Mouse (Mus musculus): ENCODE results near the gene Il1f8. TPM values are rescaled to one million over a fixed set of nuclear protein-coding genes. Genes with fewer than 3 reads are reported as not detected.
A peak's percentile ranks its signal among the peaks of the same experiment; 100 is the strongest.
"Not testable (repeated sequence)": the region's sequence is repeated elsewhere in the genome, so short reads cannot be mapped to it uniquely, and the experiment has no call there.

Il1f8 gene
- polyA plus RNA-seq (2014; fragmentation: Nextera tagmentation; extraction: Ambion mirVana), result not detected in 2 replicates

GRCm38 (mm10) chr2:24152861-24153260 lies at the start of gene Il1f8:
Gene Il1f8, plus strand, starts transcription at chr2:24153161.
- Histone ChIP-seq H3K4me1 (ENCODE audit: insufficient read depth) (no peaks in the 10 kb centered on the region), H3K36me3 (ENCODE audit: insufficient read depth) (no peaks in the 10 kb centered on the region), H3K9ac (no peak within 1 kb of the TSS), H3K27me3 (ENCODE audit: insufficient read depth, low read length) (no peaks in the 10 kb centered on the region), H3K27ac (ENCODE audit: low read depth) (no peak within 1 kb of the TSS), H3K4me2 (no peak within 1 kb of the TSS), H3K4me3 (ENCODE audit: low read depth, low read length) (no peak within 1 kb of the TSS), H3K9me3 (ENCODE audit: low read depth, low read length) (no peaks in the 10 kb centered on the region)
- DNase-seq, result no peak
- 77% methylated on average over 2 of the region's 2 CpGs for WGBS
- no peak for TF ChIP-seq CTCF (IDR thresholded peaks at IDR 0.05; ENCODE audit: low read depth)
- no peak for ATAC-seq (ENCODE audit: insufficient read depth)

GRCm38 (mm10) chr2:24103619-24104289 lies 49.2 kb upstream of the Il1f8 start:
- no peaks in the 10 kb centered on the region for H3K9me3 ChIP-seq (ENCODE audit: low read depth, low read length)
- H3K27ac ChIP-seq (ENCODE audit: low read depth), result no peak overlapping the region
- DNase-seq (no peak), ATAC-seq (ENCODE audit: insufficient read depth) (no peak)
- H3K9ac ChIP-seq, result no peak overlapping the region
- TF ChIP-seq CTCF (IDR thresholded peaks at IDR 0.05; ENCODE audit: low read depth), result no peak
- H3K4me3 ChIP-seq (ENCODE audit: low read depth, low read length), result no peak overlapping the region
- no peaks in the 10 kb centered on the region for H3K4me1 ChIP-seq (ENCODE audit: insufficient read depth)
- WGBS, result 76% methylated on average over 4 of the region's 4 CpGs
- no peaks in the 10 kb centered on the region for H3K27me3 ChIP-seq (ENCODE audit: insufficient read depth, low read length)
- H3K36me3 ChIP-seq (ENCODE audit: insufficient read depth), result no peaks in the 10 kb centered on the region
- no peak overlapping the region for H3K4me2 ChIP-seq

- DNase-seq, result no peak
- ATAC-seq (ENCODE audit: insufficient read depth), result no peak
- no peaks in the 10 kb centered on the region for H3K9me3 ChIP-seq (ENCODE audit: low read depth, low read length)
- no peak for TF ChIP-seq CTCF (IDR thresholded peaks at IDR 0.05; ENCODE audit: low read depth)
- H3K36me3 ChIP-seq (ENCODE audit: insufficient read depth), result no peaks in the 10 kb centered on the region
- no peaks in the 10 kb centered on the region for H3K4me1 ChIP-seq (ENCODE audit: insufficient read depth)
- no peak overlapping the region for H3K4me3 ChIP-seq (ENCODE audit: low read depth, low read length)
- H3K27me3 ChIP-seq (ENCODE audit: insufficient read depth, low read length), result no peaks in the 10 kb centered on the region
- no peak overlapping the region for H3K9ac ChIP-seq
- no peak overlapping the region for H3K4me2 ChIP-seq
- H3K27ac ChIP-seq (ENCODE audit: low read depth), result no peak overlapping the region
These were observed 43.9 kb upstream of the Il1f8 start for GRCm38 (mm10) chr2:24109085-24109484.

GRCm38 (mm10) chr2:24134373-24134772 lies 18.6 kb upstream of the Il1f8 start:
- no peaks in the 10 kb centered on the region for H3K36me3 ChIP-seq (ENCODE audit: insufficient read depth)
- H3K4me2 ChIP-seq, result no peak overlapping the region
- H3K9me3 ChIP-seq (ENCODE audit: low read depth, low read length), result no peaks in the 10 kb centered on the region
- 93% methylated on average over 1 of the region's 1 CpGs for WGBS
- H3K4me1 ChIP-seq (ENCODE audit: insufficient read depth), result no peaks in the 10 kb centered on the region
- H3K4me3 ChIP-seq (ENCODE audit: low read depth, low read length), result no peak overlapping the region
- no peak overlapping the region for H3K27ac ChIP-seq (ENCODE audit: low read depth)
- no peak for ATAC-seq (ENCODE audit: insufficient read depth)
- no peaks in the 10 kb centered on the region for H3K27me3 ChIP-seq (ENCODE audit: insufficient read depth, low read length)
- no peak for TF ChIP-seq CTCF (IDR thresholded peaks at IDR 0.05; ENCODE audit: low read depth)
- no peak for DNase-seq
- no peak overlapping the region for H3K9ac ChIP-seq

GRCm38 (mm10) chr2:24181683-24182331 lies 28.8 kb downstream of the Il1f8 start:
- peak; percentile 59 for DNase-seq
- WGBS, result 15% methylated on average over 14 of the region's 14 CpGs
- not testable (repeated sequence) for H3K36me3 ChIP-seq (ENCODE audit: insufficient read depth); H3K9me3 ChIP-seq (ENCODE audit: low read depth, low read length); H3K9ac ChIP-seq; H3K27me3 ChIP-seq (ENCODE audit: insufficient read depth, low read length); H3K4me3 ChIP-seq (ENCODE audit: low read depth, low read length); H3K4me1 ChIP-seq (ENCODE audit: insufficient read depth); H3K27ac ChIP-seq (ENCODE audit: low read depth); ATAC-seq (ENCODE audit: insufficient read depth)
- TF ChIP-seq CTCF (IDR thresholded peaks at IDR 0.05; ENCODE audit: low read depth), result peak; percentile 53
- H3K4me2 ChIP-seq, result peak overlapping the region; percentile 23; the same call in 1 of the 2 replicates

DNA sequence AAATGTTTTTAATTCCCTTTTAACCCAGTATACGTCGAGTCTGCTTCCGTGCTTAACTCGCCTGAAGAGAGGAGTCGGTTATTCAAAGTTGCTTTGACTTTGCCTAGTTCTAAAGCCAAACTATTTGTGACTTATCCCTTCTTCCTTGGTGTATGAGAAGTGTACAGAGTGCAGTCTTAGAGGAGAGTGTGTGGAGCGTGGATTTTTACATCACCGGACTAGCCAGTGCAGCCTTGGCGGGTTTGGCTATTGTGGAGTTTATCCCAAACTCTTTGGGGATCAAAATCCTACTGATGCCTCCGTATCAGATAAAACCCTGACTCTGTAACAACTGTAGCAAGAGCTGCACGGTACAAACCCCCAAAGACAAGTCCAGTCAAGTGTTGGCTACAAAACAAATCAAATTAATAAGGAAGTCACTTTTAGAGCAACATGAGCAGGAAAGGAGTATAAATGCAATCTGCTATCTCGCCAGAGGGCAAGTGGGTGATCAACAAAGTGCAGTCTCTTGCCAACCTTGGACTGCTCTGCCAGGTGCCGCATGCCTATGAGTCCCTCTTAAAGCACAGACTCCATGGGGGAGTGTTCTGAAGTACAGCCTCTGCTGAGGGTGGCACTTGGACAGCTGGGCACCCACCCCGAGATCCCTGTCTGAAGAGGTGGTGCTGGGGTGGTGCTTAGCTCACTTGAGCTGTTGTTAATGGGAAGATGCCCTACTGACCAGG lies 29.6 kb downstream of the Il1f8 start:
- H3K9me3 ChIP-seq (ENCODE audit: low read depth, low read length); DNase-seq; H3K27ac ChIP-seq (ENCODE audit: low read depth); ATAC-seq (ENCODE audit: insufficient read depth); H3K4me3 ChIP-seq (ENCODE audit: low read depth, low read length); H3K36me3 ChIP-seq (ENCODE audit: insufficient read depth); H3K27me3 ChIP-seq (ENCODE audit: insufficient read depth, low read length); H3K4me1 ChIP-seq (ENCODE audit: insufficient read depth); H3K9ac ChIP-seq: not testable (repeated sequence)
- WGBS, result 55% methylated on average over 13 of the region's 13 CpGs
- peak overlapping the region; percentile 23; the same call in 1 of the 2 replicates for H3K4me2 ChIP-seq

GRCm38 (mm10) chr2:24184092-24184491 lies 31.1 kb downstream of the Il1f8 start:
- DNase-seq; H3K36me3 ChIP-seq (ENCODE audit: insufficient read depth); H3K4me2 ChIP-seq; H3K27me3 ChIP-seq (ENCODE audit: insufficient read depth, low read length); H3K4me1 ChIP-seq (ENCODE audit: insufficient read depth); H3K4me3 ChIP-seq (ENCODE audit: low read depth, low read length); H3K9ac ChIP-seq; H3K27ac ChIP-seq (ENCODE audit: low read depth); ATAC-seq (ENCODE audit: insufficient read depth); H3K9me3 ChIP-seq (ENCODE audit: low read depth, low read length): not testable (repeated sequence)
